Mouse (Mus musculus) Muller cell, postnatal 12 days (primary cell): ENCODE measurements around the gene Rabgap1l.

Experiments
- DNase-seq: peaks from one replicate; pipeline ENCODE4 v3.0.0-alpha.2; 2015; ENCODE audit errors: inconsistent ontology term

Gene Rabgap1l

GRCm38 (mm10) chr1:160312658-160313057 lies 480.4 kb downstream of the Rabgap1l start:
- DNase-seq: no peak

GRCm38 (mm10) chr1:160311861-160312260 lies 481.1 kb downstream of the Rabgap1l start:
- no peak for DNase-seq

DNA sequence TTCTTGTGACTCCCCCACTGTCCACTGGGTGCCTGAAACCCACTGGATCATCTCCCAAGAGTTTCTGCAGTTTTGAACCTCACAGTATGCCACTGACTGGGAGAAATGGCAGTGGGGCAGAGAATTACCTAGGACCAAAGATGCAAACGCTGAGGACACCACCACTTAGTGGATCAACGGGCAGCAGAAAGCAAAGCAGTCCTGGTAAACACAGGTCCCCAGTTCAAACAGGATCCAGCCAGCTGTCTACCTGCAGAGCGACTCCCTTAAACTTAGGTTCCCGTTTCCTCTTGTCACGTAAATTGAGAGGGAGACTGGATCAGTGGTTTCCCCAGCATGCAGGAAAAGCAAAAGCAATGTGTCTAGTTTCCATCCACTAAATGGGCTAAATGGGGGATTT lies 483.1 kb downstream of the Rabgap1l start:
- DNase-seq: no peak

DNA sequence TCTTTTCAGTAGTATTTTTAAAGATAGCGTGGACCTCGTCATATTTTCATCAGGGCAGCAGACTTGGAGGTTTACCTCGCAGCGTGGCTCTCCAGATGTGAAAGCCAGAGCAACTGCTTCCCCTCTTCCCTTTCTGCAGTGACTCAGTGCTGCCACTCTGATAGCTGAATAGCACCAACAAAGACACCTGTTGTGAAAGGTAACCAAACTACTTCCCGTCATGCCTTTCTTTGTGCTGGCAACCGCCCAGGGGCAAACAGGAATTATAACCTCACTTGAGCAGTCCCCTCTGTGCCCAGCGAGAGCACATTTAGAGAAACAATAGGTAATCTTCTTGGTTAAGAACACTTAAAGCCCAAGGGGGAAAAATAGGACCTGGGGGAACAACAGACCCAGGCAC lies 484.0 kb downstream of the Rabgap1l start:
- DNase-seq: no peak

GRCm38 (mm10) chr1:160308498-160308897 lies 484.5 kb downstream of the Rabgap1l start:
- no peak for DNase-seq

DNA sequence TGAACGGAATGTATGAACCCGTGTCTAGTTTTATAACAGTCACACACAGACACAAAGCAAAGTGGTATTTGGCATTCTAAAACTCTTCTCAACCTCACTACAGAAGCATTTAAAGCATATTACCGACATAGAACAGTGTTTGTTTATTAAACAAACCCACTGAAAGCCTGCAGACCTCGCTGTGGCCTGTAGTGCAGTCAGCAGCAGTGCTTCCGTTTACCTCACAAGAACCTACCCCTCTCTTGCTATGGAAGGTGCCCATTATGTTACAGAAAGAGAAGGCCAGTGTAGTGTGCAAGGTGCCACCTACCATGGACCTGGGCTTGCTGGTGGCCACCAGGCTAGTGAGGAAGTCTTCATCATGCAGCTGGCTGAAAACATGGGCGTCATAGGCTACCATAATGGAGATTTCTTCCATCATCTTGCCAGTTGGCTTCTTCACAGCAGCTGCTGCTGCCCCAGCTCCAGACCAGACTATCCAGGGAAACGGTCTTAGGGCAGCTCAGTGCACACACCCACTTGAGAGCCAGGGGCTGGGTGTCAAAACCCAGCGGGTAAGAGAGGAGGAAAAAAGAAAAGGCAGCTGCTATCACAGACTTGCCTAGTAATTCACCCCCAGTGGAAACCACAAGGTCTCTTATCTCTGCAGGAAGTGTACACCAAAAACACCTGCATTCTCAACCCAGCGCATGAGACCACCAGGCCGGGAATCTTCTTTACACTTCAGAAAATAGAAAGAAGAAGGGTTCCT lies 486.0 kb downstream of the Rabgap1l start:
- DNase-seq: no peak

DNA sequence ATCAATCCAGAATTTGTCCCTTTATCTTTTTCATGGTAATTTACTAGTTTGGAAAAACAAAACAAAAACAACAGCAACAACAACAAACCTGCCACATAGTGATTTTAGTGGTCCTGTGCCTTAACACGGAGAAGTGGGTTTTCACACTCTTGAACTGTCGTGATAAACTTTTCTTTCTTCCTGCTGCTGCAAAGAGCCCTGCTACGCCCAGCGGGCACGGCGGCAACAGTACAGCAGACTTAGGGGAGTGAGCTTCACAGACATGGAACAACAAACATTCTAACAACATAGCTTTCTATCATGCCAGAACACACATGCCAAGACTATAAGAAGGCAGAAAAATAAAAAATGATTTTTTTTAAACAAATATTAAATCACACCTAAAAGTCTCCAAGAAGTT lies 486.7 kb downstream of the Rabgap1l start:
- DNase-seq: no peak

DNA sequence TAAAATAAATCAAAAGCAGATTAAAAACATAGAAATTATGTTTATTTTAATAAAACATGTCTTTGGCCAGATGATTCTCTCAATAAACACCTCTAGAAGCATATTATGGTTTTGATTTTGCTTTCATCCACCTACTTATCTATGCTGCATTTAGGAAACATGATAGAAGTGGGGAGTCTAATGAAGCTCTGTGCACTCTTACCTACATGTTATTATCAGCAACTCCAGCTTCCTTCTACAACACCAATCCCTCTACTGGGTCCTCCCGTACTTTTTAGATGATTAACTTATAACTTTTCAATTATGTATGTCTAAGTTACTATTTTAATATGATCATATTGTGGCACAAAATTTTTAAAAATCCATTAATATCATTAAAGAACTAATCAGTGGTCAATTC lies 487.2 kb downstream of the Rabgap1l start:
- DNase-seq: no peak

- DNase-seq: no peak
Observed at GRCm38 (mm10) chr1:160304969-160305498, 488.0 kb downstream of the Rabgap1l start.

GRCm38 (mm10) chr1:160302268-160302667 lies 490.7 kb downstream of the Rabgap1l start:
- DNase-seq: no peak

GRCm38 (mm10) chr1:160301156-160301555 lies 491.9 kb downstream of the Rabgap1l start:
- DNase-seq: peak; percentile 31

- no peak for DNase-seq
Observed at GRCm38 (mm10) chr1:160300704-160301103, 492.3 kb downstream of the Rabgap1l start.

GRCm38 (mm10) chr1:160299979-160300378 lies 493.0 kb downstream of the Rabgap1l start:
- DNase-seq: no peak

DNA sequence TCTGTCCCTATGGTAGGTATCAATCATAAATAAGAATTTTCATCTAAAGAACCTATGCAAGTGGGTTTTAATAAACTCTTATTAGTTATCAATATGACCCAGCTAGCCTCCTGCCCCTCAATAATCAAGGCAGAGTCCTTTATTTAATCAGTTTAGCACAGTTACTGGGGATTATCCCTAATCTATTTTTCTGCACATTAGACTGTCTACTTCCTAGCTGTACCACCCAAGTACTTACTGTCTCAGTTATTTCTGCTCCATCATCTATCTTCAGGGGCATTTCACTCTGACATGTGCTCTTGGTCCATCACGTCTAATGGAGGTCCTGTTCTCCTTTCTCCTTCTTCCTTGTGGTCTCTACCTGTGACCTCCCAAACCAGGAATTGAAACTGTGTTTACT lies 494.1 kb downstream of the Rabgap1l start:
- no peak for DNase-seq

GRCm38 (mm10) chr1:160297701-160298100 lies 495.3 kb downstream of the Rabgap1l start:
- peak; percentile 37 for DNase-seq

DNA sequence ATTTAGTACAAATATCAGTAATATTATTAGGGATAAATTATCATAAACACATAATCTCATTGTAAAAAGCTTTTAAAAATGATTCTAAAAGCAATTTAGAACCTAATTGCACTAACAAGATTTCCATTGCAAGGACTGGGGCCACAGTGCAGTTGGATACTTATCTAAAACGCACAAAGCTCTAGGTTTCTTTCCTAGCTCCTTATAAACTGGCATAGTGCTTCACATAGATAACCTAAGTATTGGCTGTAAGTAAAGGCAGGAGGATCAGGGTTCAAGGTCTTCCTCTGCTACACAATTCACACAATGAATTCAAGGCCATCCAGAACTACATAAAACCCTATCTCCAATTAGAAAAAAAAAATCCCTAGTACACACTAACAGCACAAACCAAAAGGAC lies 497.7 kb downstream of the Rabgap1l start:
- DNase-seq: no peak

- no peak for DNase-seq
Observed at GRCm38 (mm10) chr1:160293488-160293887, 499.5 kb downstream of the Rabgap1l start.

DNA sequence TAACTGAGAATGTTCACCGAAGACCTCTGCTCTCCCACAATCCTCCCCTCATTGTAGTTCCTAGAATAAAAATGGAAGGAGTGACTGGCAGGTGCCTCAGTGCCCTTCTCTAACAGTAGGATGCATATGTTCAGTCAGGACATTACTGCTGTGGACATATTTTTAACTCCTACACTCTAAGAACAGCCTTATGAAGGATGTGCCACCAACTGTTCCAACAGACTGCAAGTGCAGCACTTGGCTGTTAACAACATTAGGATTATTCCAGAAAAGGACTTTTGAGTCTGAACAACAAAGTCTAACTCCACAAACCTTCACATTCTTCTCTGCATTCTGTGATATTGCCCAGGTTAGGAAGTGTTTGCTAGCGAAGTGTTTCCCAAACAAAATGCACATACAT lies 501.0 kb downstream of the Rabgap1l start:
- no peak for DNase-seq

- DNase-seq: no peak
Observed at GRCm38 (mm10) chr1:160290242-160290641, 502.8 kb downstream of the Rabgap1l start.

DNA sequence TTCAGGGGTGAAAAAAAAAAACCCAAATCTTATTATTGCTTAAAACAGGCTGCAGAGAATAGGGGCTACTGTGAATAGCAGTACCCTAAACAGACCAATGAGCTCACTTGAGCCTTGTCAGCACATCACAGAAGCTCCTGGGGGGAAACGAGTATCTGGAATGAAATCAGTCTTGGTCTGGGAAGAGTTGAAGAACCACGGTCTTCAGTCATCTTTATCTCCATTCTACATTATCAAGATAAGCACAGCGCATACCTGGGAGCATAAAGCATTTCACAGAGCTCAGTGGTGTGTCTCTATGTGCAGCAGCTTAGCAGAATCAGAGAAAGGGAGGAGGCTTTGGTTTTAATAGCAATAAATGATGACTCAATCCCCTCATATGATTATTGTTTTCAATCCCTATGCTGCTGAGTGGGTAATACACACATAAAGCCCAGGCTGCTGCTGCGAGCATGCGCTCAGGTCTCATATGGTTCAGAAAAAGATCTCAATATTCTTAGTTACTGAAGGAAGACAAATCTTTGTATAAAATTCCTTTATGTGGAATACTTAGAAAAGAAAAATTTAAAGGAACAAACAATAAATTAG lies 505.9 kb downstream of the Rabgap1l start:
- no peak for DNase-seq

DNA sequence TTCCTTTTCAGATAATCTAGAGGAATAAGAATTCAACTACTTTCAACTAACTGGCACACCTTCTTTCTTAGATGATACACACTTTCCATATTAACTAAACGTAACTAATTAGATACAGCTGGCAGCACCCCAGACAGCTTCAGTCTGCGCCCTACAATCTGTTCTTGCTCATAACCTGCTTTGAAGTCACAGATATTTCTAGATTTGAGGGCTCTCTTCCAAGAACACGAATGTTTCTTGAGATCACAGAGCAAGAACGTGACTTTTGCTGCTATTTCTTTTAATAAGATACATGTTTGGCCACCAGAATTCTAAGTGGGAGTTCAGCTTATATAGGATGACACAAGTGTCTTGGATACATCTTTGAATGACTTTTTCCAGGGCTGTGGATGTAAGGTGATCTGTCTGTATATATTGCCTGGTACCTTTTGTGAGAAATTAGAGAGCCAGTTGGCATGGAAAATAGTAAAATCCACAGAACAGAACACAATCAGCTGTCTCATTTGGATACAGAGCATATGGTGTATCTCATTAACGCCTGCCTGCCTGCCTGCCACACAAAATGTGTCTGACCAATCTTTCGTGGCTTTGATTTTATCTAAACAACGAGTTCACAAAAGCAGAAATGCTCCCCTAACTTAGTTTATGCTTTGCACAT lies 506.5 kb downstream of the Rabgap1l start:
- DNase-seq: no peak

- no peak for DNase-seq
Observed at GRCm38 (mm10) chr1:160284241-160284640, 508.8 kb downstream of the Rabgap1l start.
